Mouse (Mus musculus): ENCODE data around the gene 1700057G04Rik. TPM values are rescaled to one million over a fixed set of nuclear protein-coding genes. Genes with fewer than 3 reads are reported as not detected.
"Not testable (repeated sequence)": the region's sequence is repeated elsewhere in the genome, so short reads cannot be mapped to it uniquely, and the experiment has no call there.

1700057G04Rik gene
- polyA plus RNA-seq, 1 experiment from 2014 or later, result not detected

GRCm38 (mm10) chr9:92325936-92326335 is 16.8 kb downstream of the 1700057G04Rik start:
- H3K9me3 ChIP-seq; H3K4me3 ChIP-seq (replicated peaks); ATAC-seq; H3K27ac ChIP-seq; H3K4me2 ChIP-seq (replicated peaks); H3K9ac ChIP-seq (replicated peaks); H3K36me3 ChIP-seq; H3K4me1 ChIP-seq (replicated peaks); H3K27me3 ChIP-seq: not testable (repeated sequence)
- whole genome bisulfite sequencing, result 79% methylated on average over 9 of the region's 9 CpGs

GRCm38 (mm10) chr9:92326813-92327212 is 17.6 kb downstream of the 1700057G04Rik start:
- Histone ChIP-seq H3K27ac (no peak overlapping the region), H3K9ac (replicated peaks) (no peak overlapping the region), H3K9me3 (no peaks in the 10 kb centered on the region), H3K4me2 (replicated peaks) (no peak overlapping the region), H3K27me3 (no peaks in the 10 kb centered on the region), H3K36me3 (no peaks in the 10 kb centered on the region), H3K4me3 (replicated peaks) (no peak overlapping the region), H3K4me1 (replicated peaks) (no peaks in the 10 kb centered on the region)
- no peak for ATAC-seq
- 83% methylated on average over 4 of the region's 4 CpGs for WGBS

- ATAC-seq, result no peak
- H3K27ac ChIP-seq, result no peak overlapping the region
- H3K27me3 ChIP-seq, result no peaks in the 10 kb centered on the region
- no peak overlapping the region for H3K4me3 ChIP-seq (replicated peaks)
- no peak overlapping the region for H3K9ac ChIP-seq (replicated peaks)
- H3K4me1 ChIP-seq (replicated peaks), result no peaks in the 10 kb centered on the region
- H3K4me2 ChIP-seq (replicated peaks), result no peak overlapping the region
- WGBS, result 94% methylated on average over 4 of the region's 4 CpGs
- H3K36me3 ChIP-seq, result no peaks in the 10 kb centered on the region
- no peaks in the 10 kb centered on the region for H3K9me3 ChIP-seq
Observed at GRCm38 (mm10) chr9:92331383-92331782, 22.2 kb downstream of the 1700057G04Rik start.

GRCm38 (mm10) chr9:92334845-92335244 is 25.7 kb downstream of the 1700057G04Rik start:
- no peaks in the 10 kb centered on the region for H3K9me3 ChIP-seq
- 95% methylated on average over 10 of the region's 10 CpGs for WGBS
- no peak for ATAC-seq

GRCm38 (mm10) chr9:92335277-92335818 is 26.2 kb downstream of the 1700057G04Rik start:
- Histone ChIP-seq H3K27me3 (no peaks in the 10 kb centered on the region), H3K4me2 (replicated peaks) (no peak overlapping the region), H3K4me3 (replicated peaks) (no peak overlapping the region), H3K36me3 (no peaks in the 10 kb centered on the region), H3K4me1 (replicated peaks) (no peaks in the 10 kb centered on the region), H3K9ac (replicated peaks) (no peak overlapping the region), H3K27ac (no peak overlapping the region), H3K9me3 (no peaks in the 10 kb centered on the region)
- WGBS, result 94% methylated on average over 6 of the region's 6 CpGs
- no peak for ATAC-seq

More at GRCm38 (mm10) chr9:92334845-92335244, 25.7 kb downstream of the 1700057G04Rik start:
- H3K4me2 ChIP-seq (replicated peaks), result no peak overlapping the region
- H3K27me3 ChIP-seq, result no peaks in the 10 kb centered on the region
- H3K4me1 ChIP-seq (replicated peaks), result no peaks in the 10 kb centered on the region
- H3K36me3 ChIP-seq, result no peaks in the 10 kb centered on the region
- H3K9ac ChIP-seq (replicated peaks), result no peak overlapping the region
- H3K27ac ChIP-seq, result no peak overlapping the region
- H3K4me3 ChIP-seq (replicated peaks), result no peak overlapping the region

- H3K4me1 ChIP-seq (replicated peaks), result no peaks in the 10 kb centered on the region
- no peak overlapping the region for H3K9ac ChIP-seq (replicated peaks)
- no peaks in the 10 kb centered on the region for H3K36me3 ChIP-seq
- no peak overlapping the region for H3K4me3 ChIP-seq (replicated peaks)
- no peak overlapping the region for H3K27ac ChIP-seq
- H3K4me2 ChIP-seq (replicated peaks), result no peak overlapping the region
- no peaks in the 10 kb centered on the region for H3K27me3 ChIP-seq
- no peak for ATAC-seq
- WGBS, result 86% methylated on average over 1 of the region's 1 CpGs
- no peaks in the 10 kb centered on the region for H3K9me3 ChIP-seq
Observed at GRCm38 (mm10) chr9:92337063-92337462, 27.9 kb downstream of the 1700057G04Rik start.

- no peaks in the 10 kb centered on the region for H3K4me1 ChIP-seq (replicated peaks)
- no peak overlapping the region for H3K4me2 ChIP-seq (replicated peaks)
- no peak overlapping the region for H3K4me3 ChIP-seq (replicated peaks)
- no peak overlapping the region for H3K27ac ChIP-seq
- no peaks in the 10 kb centered on the region for H3K27me3 ChIP-seq
- WGBS, result 87% methylated on average over 3 of the region's 3 CpGs
- no peaks in the 10 kb centered on the region for H3K9me3 ChIP-seq
- ATAC-seq, result no peak
- no peak overlapping the region for H3K9ac ChIP-seq (replicated peaks)
- no peaks in the 10 kb centered on the region for H3K36me3 ChIP-seq
Observed at GRCm38 (mm10) chr9:92337661-92338060, 28.5 kb downstream of the 1700057G04Rik start.

GRCm38 (mm10) chr9:92338954-92339353 is 29.8 kb downstream of the 1700057G04Rik start:
- WGBS, result 79% methylated on average over 1 of the region's 1 CpGs
- H3K27me3 ChIP-seq, result no peaks in the 10 kb centered on the region
- no peaks in the 10 kb centered on the region for H3K36me3 ChIP-seq

GRCm38 (mm10) chr9:92351924-92352323 is 42.7 kb downstream of the 1700057G04Rik start:
- Histone ChIP-seq H3K4me1 (replicated peaks) (no peaks in the 10 kb centered on the region), H3K4me2 (replicated peaks) (no peak overlapping the region), H3K36me3 (no peaks in the 10 kb centered on the region), H3K9me3 (no peaks in the 10 kb centered on the region), H3K27me3 (no peaks in the 10 kb centered on the region), H3K9ac (replicated peaks) (no peak overlapping the region), H3K27ac (no peak overlapping the region), H3K4me3 (replicated peaks) (no peak overlapping the region)
- WGBS, result 95% methylated on average over 1 of the region's 1 CpGs
- ATAC-seq, result no peak

More at GRCm38 (mm10) chr9:92338954-92339353, 29.8 kb downstream of the 1700057G04Rik start:
- Histone ChIP-seq H3K4me3 (replicated peaks) (no peak overlapping the region), H3K4me2 (replicated peaks) (no peak overlapping the region), H3K9me3 (no peaks in the 10 kb centered on the region), H3K27ac (no peak overlapping the region), H3K4me1 (replicated peaks) (no peaks in the 10 kb centered on the region), H3K9ac (replicated peaks) (no peak overlapping the region)
- ATAC-seq, result no peak

- no peaks in the 10 kb centered on the region for H3K27me3 ChIP-seq
- 73% methylated on average over 3 of the region's 3 CpGs for WGBS
- no peak for ATAC-seq
Observed at GRCm38 (mm10) chr9:92353306-92353705, 44.1 kb downstream of the 1700057G04Rik start.

GRCm38 (mm10) chr9:92360691-92361310 is 51.6 kb downstream of the 1700057G04Rik start:
- 55% methylated on average over 1 of the region's 1 CpGs for WGBS
- Histone ChIP-seq H3K4me3 (replicated peaks) (no peak overlapping the region), H3K27me3 (no peaks in the 10 kb centered on the region), H3K36me3 (no peaks in the 10 kb centered on the region), H3K27ac (no peak overlapping the region), H3K9me3 (no peaks in the 10 kb centered on the region), H3K9ac (replicated peaks) (no peak overlapping the region), H3K4me2 (replicated peaks) (no peak overlapping the region), H3K4me1 (replicated peaks) (no peaks in the 10 kb centered on the region)
- ATAC-seq, result no peak

More at GRCm38 (mm10) chr9:92353306-92353705, 44.1 kb downstream of the 1700057G04Rik start:
- no peaks in the 10 kb centered on the region for H3K36me3 ChIP-seq
- H3K27ac ChIP-seq, result no peak overlapping the region
- no peak overlapping the region for H3K9ac ChIP-seq (replicated peaks)
- no peaks in the 10 kb centered on the region for H3K9me3 ChIP-seq
- H3K4me3 ChIP-seq (replicated peaks), result no peak overlapping the region
- no peaks in the 10 kb centered on the region for H3K4me1 ChIP-seq (replicated peaks)
- no peak overlapping the region for H3K4me2 ChIP-seq (replicated peaks)

GRCm38 (mm10) chr9:92363478-92363877 is 54.3 kb downstream of the 1700057G04Rik start:
- no peak overlapping the region for H3K4me3 ChIP-seq (replicated peaks)
- WGBS, result 83% methylated on average over 2 of the region's 2 CpGs
- H3K9ac ChIP-seq (replicated peaks), result no peak overlapping the region
- no peak overlapping the region for H3K4me2 ChIP-seq (replicated peaks)
- no peaks in the 10 kb centered on the region for H3K9me3 ChIP-seq
- no peaks in the 10 kb centered on the region for H3K4me1 ChIP-seq (replicated peaks)
- H3K27ac ChIP-seq, result no peak overlapping the region
- H3K36me3 ChIP-seq, result no peaks in the 10 kb centered on the region
- H3K27me3 ChIP-seq, result no peaks in the 10 kb centered on the region
- ATAC-seq, result no peak

- Histone ChIP-seq H3K4me2 (replicated peaks) (no peak overlapping the region), H3K9ac (replicated peaks) (no peak overlapping the region), H3K27ac (no peak overlapping the region), H3K27me3 (no peaks in the 10 kb centered on the region), H3K9me3 (no peaks in the 10 kb centered on the region), H3K36me3 (no peaks in the 10 kb centered on the region), H3K4me3 (replicated peaks) (no peak overlapping the region), H3K4me1 (replicated peaks) (no peaks in the 10 kb centered on the region)
- ATAC-seq, result no peak
Observed at GRCm38 (mm10) chr9:92368920-92369319, 59.7 kb downstream of the 1700057G04Rik start.
